Mouse (Mus musculus) c-Kit-positive CD71-negative TER-119-negative erythroid progenitor cells, embryonic 14.5 days (primary cell): ENCODE results near the gene Sod3.

Source experiments
- DNase-seq: peaks from one replicate; pipeline ENCODE4 v3.0.0-alpha.2; 2013; ENCODE audit warnings: low read depth

The Sod3 gene

GRCm38 (mm10) chr5:52375847-52376246 lies 12.3 kb downstream of the Sod3 start:
- DNase-seq, result no peak

- no peak for DNase-seq
Measured at GRCm38 (mm10) chr5:52382837-52383236, 19.2 kb downstream of the Sod3 start.

- DNase-seq, result no peak
Measured at GRCm38 (mm10) chr5:52383748-52384147, 20.2 kb downstream of the Sod3 start.

GRCm38 (mm10) chr5:52386016-52386415 lies 22.4 kb downstream of the Sod3 start:
- no peak for DNase-seq

GRCm38 (mm10) chr5:52388092-52388749 lies 24.6 kb downstream of the Sod3 start:
- DNase-seq, result no peak

GRCm38 (mm10) chr5:52390381-52390780 lies 26.8 kb downstream of the Sod3 start:
- no peak for DNase-seq

GRCm38 (mm10) chr5:52391471-52391870 lies 27.9 kb downstream of the Sod3 start:
- DNase-seq, result no peak

- DNase-seq, result no peak
Measured at GRCm38 (mm10) chr5:52393756-52394155, 30.2 kb downstream of the Sod3 start.

- DNase-seq, result no peak
Measured at GRCm38 (mm10) chr5:52404373-52404772, 40.8 kb downstream of the Sod3 start.

- DNase-seq, result no peak
Measured at GRCm38 (mm10) chr5:52408668-52409315, 45.2 kb downstream of the Sod3 start.

- DNase-seq, result no peak
Measured at GRCm38 (mm10) chr5:52410197-52410596, 46.6 kb downstream of the Sod3 start.

GRCm38 (mm10) chr5:52411567-52411966 lies 48.0 kb downstream of the Sod3 start:
- DNase-seq, result peak; percentile 8

GRCm38 (mm10) chr5:52415193-52415592 lies 51.6 kb downstream of the Sod3 start:
- DNase-seq, result no peak

- DNase-seq, result no peak
Measured at GRCm38 (mm10) chr5:52415917-52416316, 52.3 kb downstream of the Sod3 start.

GRCm38 (mm10) chr5:52416485-52416884 lies 52.9 kb downstream of the Sod3 start:
- DNase-seq, result no peak
